Mouse (Mus musculus): Measurements from ENCODE around the gene Vps36. TPM values are rescaled to one million over a fixed set of nuclear protein-coding genes. Genes with fewer than 3 reads are reported as not detected.

Gene Vps36
- total RNA-seq, 1 experiment from 2014 or later: 54.9 TPM

DNA sequence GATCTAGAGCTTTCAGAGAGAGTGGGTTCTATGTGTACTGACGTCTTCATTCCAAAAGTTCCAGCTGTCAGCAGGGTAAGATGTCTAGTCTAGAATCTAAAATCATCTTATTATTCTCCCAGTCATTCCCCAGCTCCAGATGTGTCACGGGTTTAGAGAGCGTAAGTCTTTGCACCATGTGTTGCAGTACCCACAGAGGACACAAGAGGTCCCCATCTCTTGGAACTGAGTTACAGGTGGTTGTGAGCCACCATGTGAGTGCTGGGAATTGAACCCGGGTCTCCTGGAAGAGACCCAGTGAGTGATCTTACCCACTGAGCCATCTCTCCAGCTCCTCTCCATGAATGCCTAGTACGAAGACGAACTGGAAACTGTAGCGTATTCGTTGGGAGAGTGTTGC is 6.9 kb downstream of the Vps36 start:
- ATAC-seq (replicated peaks; ENCODE audit: insufficient number of reproducible peaks, low FRiP score, low TSS enrichment, poor library complexity, severe bottlenecking): no peak

DNA sequence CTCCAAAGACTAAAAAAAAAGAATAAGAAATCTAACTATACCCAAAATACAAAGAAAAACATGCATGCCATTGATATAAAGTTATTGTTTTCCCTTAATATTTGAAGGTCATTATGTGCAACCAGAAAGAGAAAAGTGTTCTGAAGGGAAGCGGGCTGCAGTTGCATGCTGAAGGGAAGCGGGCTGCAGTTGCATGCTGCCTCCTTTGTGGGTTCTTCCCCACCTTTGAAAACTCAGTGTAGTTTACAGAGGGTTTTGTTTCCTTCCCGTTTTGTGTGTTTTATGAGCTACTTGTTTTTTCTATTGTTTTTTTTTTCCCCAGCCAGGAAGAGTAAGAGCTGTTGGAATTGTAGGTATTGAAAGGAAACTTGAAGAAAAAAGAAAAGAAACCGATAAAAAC is 14.9 kb downstream of the Vps36 start:
- no peak for ATAC-seq (replicated peaks; ENCODE audit: insufficient number of reproducible peaks, low FRiP score, low TSS enrichment, poor library complexity, severe bottlenecking)

DNA sequence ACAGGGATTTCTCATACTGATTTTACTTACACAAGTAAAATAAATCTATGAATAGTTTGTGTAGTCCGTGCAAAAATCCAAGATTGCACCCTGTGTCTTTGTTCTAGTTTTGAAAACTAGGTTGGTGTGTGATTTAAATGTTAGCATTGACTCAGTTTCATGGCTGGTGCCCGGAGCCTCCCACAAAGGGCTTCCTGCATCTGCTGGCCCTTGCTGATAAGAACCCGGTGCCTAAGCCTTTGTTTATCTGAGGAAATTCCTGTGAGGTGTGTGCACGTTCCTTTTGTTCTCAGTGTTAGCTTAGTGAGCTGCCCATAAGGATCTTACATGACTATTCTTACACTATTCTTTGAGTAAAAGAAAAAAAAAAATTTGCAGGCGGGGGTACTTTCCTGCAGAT is 16.4 kb downstream of the Vps36 start:
- no peak for ATAC-seq (replicated peaks; ENCODE audit: insufficient number of reproducible peaks, low FRiP score, low TSS enrichment, poor library complexity, severe bottlenecking)

DNA sequence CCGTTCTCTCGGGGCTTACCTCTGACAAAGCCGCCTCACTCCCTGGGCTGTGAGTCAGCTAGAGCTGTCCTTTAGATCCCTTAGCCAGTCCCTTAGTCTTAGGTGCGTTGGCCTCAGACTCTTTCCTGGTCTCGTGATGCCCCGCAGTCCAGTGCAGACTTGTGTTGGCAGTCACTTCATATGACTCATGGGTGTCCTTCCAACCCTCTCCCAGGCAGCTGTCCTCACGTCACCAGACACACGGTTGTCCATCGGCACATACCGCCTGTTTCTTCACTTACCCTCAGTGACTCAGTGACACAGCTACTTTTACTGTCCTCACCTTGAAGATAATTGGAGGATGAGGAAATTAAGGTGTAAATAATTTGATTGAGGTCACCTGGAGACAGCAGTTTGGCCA is 22.2 kb downstream of the Vps36 start:
- no peak for ATAC-seq (replicated peaks; ENCODE audit: insufficient number of reproducible peaks, low FRiP score, low TSS enrichment, poor library complexity, severe bottlenecking)

DNA sequence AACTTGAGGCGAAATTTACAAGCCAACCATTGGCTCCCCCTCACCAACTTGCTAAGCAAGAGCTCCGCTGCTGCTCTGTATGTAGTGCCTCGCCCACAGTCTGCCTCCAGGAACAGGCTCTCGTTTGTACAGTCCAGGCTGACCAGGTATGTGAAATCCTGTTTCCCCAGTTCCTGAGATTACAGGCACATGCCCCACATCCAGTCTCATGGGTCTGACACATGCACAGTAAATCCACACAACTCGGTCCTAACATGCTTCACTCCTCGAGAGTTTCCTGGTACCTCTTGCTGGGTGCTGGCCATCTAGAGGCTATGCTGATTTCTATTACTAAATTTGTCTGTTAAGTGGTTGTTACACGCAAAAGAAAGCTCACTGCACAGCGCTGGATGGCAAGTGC is 33.8 kb downstream of the Vps36 start:
- ATAC-seq (replicated peaks; ENCODE audit: insufficient number of reproducible peaks, low FRiP score, low TSS enrichment, poor library complexity, severe bottlenecking): no peak

DNA sequence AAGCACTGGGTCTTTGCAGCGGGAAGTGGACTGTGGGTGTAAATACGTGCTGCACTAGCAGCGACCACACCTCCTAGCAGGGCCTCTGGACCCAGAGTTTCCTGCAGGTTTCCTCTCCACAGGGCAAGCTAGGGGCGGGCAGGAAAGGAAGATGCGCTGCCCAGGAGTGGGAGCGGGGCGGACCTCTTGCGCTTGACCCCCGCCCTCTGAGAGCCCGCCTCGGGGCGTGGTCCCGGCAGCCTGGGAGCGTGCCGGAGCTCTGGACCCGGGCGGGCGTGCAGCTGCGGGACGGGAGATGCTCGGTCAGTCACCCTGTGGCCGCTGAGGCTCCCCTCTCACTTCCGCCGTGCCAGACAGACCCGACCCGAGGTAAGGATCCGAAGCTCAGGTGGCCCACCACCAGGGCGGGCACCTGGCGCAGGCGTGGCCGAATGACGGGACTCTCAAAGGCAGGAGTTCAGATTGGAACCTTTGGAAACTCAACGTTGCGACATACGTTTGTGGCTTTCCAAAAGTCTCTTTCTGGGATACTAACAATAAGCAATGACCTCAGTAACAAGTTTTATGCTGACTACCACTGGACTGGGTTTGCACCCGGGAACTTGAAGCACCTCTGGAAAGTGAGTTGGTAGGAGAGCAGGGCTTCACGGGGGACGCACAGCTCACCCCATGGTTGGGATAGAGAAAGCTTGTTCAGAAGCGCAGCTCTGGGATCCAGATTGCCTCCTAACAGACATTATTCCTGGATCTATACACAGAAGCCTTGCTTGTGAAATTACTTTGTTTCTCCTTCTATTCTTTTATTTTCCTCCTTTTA is 34.7 kb downstream of the Vps36 start, which contains the start of gene Thsd1:
Thsd1 (plus strand) TSS at position 253 of the 817 bp plus-strand sequence.
- ATAC-seq (replicated peaks; ENCODE audit: insufficient number of reproducible peaks, low FRiP score, low TSS enrichment, poor library complexity, severe bottlenecking): no peak; the same call in 1 of the 2 replicates

DNA sequence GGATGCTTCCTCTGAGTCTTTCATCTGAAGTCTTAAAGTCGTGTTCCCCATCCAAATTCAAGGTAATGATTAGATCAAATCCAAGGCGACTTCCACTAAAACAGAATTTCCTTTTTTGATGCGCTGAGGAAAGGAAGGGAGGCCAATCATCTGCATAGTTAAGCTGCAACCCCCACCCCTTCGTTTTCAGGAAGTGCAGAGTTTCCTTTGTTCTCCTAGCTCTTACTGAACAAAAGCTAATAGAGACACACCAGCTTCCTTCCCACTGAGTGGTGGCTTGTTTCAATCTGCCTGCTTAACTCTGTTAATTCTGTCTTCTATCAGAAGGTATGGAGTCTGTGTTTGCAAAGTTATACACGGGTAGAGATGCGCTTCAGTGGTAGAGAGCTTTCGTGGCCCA is 36.0 kb downstream of the Vps36 start:
- no peak; the same call in 1 of the 2 replicates for ATAC-seq (replicated peaks; ENCODE audit: insufficient number of reproducible peaks, low FRiP score, low TSS enrichment, poor library complexity, severe bottlenecking)

DNA sequence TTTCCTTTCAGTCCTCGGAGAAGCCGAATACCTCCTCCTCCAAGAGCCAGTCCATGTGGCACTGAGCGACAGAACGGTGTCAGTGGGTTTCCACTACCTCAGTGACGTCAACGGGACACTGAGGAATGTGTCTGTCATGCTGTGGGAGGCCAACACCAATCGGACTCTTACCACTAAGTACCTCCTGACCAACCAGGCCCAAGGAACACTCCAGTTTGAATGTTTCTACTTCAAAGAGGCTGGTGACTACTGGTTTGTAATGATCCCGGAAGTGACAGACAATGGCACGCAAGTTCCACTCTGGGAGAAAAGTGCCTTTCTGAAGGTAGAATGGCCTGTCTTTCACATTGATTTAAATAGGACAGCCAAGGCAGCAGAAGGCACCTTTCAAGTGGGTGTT is 50.4 kb downstream of the Vps36 start:
- no peak for ATAC-seq (replicated peaks; ENCODE audit: insufficient number of reproducible peaks, low FRiP score, low TSS enrichment, poor library complexity, severe bottlenecking)

DNA sequence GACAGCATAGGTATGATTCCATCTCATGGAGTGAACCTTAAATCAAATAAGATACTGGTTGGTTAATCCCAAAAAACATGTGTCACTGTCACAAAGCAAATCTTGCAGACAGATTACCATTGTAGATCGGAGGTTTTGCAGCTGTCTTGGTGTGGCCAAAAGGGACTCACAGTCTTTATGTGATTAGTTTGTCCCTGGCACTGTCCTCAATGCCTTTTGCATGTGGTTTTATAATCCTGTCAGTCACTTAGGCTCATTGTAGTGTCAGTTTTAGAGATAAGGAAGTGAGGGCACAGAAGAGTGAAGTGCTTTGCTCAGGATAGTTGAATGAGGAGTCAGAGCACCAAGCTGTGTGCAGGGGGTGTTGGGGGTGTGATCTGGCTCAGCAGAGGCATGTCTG is 53.1 kb downstream of the Vps36 start:
- ATAC-seq (replicated peaks; ENCODE audit: insufficient number of reproducible peaks, low FRiP score, low TSS enrichment, poor library complexity, severe bottlenecking): no peak

DNA sequence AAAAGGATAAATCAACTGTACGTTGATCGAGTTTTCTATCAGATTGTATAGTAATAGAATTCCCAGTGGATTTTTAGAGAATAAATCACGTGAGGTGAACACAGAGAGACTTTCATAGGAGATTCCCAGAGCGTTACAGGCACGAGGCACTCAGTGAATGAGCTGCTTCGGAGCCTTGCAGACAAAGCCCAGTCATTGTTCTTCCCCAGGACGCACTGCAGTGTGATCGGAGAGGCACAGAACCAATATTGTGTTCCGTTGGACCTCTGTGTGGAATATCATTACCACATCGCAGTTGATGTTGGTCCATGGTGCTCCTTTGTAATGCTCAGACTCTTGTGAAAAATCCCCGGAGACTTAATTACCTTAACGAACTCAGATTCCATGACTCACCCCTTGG is 55.3 kb downstream of the Vps36 start:
- no peak for ATAC-seq (replicated peaks; ENCODE audit: insufficient number of reproducible peaks, low FRiP score, low TSS enrichment, poor library complexity, severe bottlenecking)

DNA sequence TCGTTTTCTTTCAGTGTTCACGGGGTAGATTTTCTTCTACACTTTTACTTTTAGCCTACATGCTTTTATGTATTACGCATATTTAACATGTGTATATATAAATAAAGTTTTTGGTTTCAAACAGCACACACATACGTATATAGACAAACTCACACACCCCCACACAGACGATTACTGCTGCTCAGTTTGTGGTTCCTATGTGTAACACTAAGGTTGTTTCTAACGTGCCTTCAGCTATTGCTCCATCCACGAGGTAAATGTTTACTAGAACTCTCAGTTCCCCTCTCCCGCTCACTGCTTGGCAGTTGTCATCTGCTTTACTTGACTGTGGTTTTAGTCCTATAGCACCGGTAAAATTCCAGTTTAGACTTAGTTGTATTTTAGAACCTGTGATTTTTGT is 56.5 kb downstream of the Vps36 start:
- no peak for ATAC-seq (replicated peaks; ENCODE audit: insufficient number of reproducible peaks, low FRiP score, low TSS enrichment, poor library complexity, severe bottlenecking)

DNA sequence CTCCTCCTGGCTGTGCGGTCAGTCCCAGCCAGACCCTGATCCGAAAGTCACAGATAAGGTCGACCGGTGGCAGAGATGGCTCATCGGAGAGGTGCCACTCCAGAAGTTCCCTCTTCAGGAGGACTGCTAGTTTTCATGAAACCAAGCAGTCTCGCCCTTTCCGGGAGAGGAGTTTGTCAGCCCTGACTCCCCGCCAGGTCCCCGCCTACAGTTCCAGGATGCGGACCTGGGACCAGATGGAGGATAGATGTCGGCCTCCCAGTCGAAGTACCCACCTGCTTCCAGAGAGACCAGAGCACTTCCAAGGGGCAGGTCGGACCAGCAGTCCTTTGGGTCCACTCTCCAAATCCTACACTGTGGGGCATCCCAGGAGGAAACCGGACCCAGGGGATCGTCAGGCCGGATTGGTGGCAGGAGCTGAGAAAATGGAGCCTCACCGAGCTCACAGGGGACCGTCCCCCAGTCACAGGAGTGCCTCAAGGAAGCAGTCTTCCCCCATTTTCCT is 66.4 kb downstream of the Vps36 start:
- no peak for ATAC-seq (replicated peaks; ENCODE audit: insufficient number of reproducible peaks, low FRiP score, low TSS enrichment, poor library complexity, severe bottlenecking)

DNA sequence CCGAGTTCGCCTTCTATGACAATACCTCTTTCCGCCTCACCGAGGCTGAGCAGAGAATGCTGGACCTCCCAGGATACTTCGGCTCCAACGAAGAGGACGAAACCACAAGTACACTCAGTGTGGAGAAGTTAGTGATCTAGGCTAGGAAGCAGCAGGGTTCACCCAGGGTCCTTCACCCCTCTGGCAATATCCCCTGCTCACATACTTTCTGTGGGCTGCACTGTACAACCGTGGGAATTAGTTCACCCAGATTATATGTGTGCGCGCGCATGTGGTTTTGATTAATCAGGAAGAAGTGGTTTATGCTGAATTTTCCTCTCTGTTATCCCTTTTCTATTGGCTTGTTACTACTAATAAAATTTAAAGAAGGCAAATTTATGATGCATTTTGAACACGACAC is 66.9 kb downstream of the Vps36 start:
- no peak for ATAC-seq (replicated peaks; ENCODE audit: insufficient number of reproducible peaks, low FRiP score, low TSS enrichment, poor library complexity, severe bottlenecking)

DNA sequence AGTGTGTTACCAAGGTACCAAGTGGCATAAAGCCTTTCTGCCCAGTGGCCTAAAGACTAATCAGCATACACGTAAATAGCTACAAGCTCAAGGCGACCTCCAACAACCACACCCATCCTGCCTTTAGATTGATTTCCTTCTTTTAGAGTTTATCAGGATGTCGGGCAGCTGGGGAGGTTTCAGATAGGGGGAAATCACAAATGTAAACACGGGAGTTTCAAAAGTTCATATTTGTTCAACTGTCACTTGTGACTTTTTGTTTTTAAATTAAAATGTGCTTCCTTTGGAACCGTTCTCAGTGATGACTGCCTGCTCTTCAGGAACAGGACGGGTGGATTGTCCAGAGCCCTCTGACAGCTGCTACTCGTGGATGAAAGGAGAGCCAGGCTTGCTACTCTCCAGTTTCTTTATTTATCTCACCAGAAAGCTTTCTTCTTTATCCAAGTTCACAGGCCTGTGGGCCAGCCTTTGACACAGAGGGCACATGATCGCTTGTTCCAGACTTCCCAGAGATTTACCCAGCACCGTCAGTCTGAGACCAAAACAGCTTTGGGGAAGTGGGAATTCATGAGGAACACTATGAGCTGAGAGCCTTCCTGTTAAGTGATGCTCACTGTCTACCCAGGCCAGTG is 67.6 kb downstream of the Vps36 start:
- no peak for ATAC-seq (replicated peaks; ENCODE audit: insufficient number of reproducible peaks, low FRiP score, low TSS enrichment, poor library complexity, severe bottlenecking)

DNA sequence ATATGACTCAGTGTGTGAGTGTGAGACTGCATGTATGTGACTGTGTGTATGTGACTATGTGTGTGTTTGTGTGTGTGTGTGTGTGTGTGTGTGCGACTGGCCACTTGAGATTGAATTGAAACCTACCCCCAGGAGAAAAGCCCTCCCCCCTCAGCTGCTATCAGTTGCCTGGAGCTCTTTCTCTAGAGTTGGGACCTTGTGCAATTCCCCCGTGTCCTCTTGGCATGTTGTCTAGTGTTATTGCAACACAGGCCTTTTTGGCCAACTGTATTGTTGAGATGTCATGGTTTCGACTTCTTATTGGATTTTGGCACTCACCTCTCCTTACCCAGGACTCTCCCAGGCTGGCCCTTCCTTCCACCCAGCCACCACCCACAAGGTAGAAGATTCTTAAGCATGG is 69.7 kb downstream of the Vps36 start:
- no peak for ATAC-seq (replicated peaks; ENCODE audit: insufficient number of reproducible peaks, low FRiP score, low TSS enrichment, poor library complexity, severe bottlenecking)

DNA sequence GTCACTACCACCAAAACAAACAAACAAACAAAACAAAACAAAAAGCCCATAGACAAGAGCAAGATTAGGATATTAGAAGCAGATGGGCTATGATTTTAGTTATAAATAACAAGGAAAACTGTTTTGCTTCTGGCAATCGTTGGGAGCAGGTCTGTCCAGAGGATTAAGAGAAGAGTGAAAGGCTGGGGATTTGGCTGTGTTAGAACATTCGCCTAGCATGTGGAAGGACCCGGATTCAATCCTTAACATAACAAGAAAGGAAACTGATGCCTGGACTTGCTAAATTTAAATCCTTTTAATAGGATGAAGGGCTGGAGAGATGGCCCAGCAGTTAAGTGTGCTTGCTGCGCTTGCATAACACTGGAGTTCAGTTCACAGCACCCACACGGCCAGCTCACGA is 71.7 kb downstream of the Vps36 start:
- no peak for ATAC-seq (replicated peaks; ENCODE audit: insufficient number of reproducible peaks, low FRiP score, low TSS enrichment, poor library complexity, severe bottlenecking)

DNA sequence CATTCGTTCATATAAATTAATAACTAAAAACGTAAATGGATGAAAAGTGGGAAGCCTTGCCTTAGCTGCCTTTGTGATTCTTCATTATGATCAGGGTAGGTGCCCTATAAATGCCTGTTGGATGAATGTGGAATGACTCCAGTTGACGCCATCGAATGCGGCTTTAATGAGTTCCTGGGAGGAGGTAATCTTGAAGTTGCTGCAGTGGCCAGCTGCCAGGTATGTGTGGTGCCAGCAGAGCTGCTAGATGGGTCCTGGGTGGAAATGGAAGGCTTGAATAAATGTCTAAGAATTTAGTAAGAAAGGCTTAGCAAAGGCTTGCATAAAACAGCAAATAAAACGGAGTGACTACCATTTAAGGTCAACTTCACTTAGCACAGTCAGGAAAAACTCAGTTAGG is 72.2 kb downstream of the Vps36 start:
- no peak for ATAC-seq (replicated peaks; ENCODE audit: insufficient number of reproducible peaks, low FRiP score, low TSS enrichment, poor library complexity, severe bottlenecking)

DNA sequence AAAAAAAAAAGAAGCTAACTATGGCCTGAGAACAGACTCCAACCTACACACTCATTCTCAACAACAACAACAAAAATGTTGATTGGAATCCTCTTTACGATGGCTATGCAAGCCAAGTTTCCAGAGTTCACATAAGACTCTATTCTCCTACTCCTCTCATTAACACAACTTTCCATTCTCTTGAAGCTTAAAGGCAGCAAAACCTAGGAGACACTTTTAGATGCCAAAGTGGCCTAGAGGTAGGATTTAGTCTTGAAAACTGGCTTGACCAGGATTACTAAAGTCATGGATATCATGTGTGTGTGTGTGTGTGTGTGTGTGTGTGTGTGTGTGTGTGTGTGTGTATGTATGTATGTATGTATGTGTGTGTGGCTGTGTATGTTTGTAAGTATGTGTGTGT is 72.6 kb downstream of the Vps36 start:
- ATAC-seq (replicated peaks; ENCODE audit: insufficient number of reproducible peaks, low FRiP score, low TSS enrichment, poor library complexity, severe bottlenecking): no peak

DNA sequence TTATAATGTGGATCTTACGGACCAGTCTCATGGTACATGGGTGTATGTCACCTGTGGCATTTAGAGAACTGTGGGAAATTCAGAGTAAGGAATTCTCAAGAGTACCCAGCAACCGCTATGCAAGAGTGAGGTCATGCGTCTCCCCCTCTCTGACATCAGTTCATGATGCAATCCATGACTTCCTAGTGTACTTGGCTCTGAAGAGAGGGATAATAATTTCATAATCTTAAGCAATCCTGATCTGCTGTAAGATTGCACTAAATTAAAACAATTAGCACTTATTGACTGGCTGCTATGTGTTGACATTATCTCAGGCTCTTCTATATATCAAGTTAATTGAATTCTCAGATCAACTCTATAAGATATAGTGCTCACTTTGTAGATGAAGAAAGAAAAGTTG is 74.2 kb downstream of the Vps36 start:
- no peak for ATAC-seq (replicated peaks; ENCODE audit: insufficient number of reproducible peaks, low FRiP score, low TSS enrichment, poor library complexity, severe bottlenecking)

Data from monocyte, adult 5-6 weeks (primary cell).